Mouse (Mus musculus): ENCODE data around the gene Zfand5.
A peak's percentile ranks its signal among the peaks of the same experiment; 100 is the strongest.

Gene Zfand5

GRCm38 (mm10) chr19:21328951-21329350 is 56.9 kb downstream of the Zfand5 start:
- no peak for DNase-seq (ENCODE audit: low read depth, low spot score)

- DNase-seq (ENCODE audit: low read depth, low spot score) = peak; percentile 94
Measured at GRCm38 (mm10) chr19:21329770-21330169, 57.7 kb downstream of the Zfand5 start.

DNA sequence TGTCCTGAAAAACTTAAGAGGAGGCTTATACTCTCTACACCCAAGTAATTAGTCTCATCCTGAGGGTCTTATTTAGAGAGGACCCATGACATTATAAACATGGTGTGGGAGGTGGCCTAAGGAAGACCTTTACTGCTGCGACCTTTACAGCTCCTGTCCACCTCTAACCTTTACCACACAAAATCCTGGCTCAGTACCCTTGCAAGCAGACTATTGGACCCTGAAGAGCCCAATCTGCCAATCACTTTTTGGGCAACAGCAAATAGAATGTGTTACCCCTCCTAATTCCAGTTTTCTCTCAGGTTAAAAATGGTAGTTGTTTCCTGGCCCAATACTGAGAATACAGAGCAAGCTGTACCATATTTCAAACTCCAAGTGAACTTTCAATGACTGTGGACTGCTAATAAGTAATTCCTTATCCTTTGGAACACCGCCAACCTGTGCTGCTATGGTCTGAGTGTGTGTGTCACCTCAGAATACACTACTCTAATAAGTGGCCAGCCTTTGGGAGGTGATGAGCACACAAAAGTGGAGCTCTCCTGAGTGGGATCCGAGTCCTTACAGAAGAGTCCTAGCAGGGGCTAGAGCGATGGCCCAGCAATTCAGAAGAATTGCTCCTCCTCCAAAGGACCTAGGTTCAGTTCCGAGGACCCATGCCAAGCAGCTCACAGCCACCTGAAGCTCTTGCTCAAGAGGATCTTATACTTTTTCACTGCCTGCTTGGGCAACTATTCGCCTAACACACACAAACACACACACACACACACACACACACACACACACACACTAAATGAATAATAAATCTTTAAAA is 58.4 kb downstream of the Zfand5 start:
- DNase-seq (ENCODE audit: low read depth, low spot score) = no peak

GRCm38 (mm10) chr19:21331621-21332155 is 59.6 kb downstream of the Zfand5 start:
- DNase-seq (ENCODE audit: low read depth, low spot score) = peak; percentile 81

Data from skeletal muscle tissue, adult 2 months (tissue).